Mouse (Mus musculus) layer of hippocampus, postnatal 14 days (tissue): ENCODE measurements at regions not wholly inside any gene's neighbourhood (a gene's known extent, or its start where the extent isn't known, plus 50 kb on each side); places are given as distances from the start of the nearest gene placed in this dataset.

ENCODE experiments used
- DNase-seq, 2 experiments: peaks; one replicate each; pipeline ENCODE4 v3.0.0; 2021 to 2022; ENCODE audit warnings: low spot score in 2 of 2, mixed read lengths in 1 of 2

DNA sequence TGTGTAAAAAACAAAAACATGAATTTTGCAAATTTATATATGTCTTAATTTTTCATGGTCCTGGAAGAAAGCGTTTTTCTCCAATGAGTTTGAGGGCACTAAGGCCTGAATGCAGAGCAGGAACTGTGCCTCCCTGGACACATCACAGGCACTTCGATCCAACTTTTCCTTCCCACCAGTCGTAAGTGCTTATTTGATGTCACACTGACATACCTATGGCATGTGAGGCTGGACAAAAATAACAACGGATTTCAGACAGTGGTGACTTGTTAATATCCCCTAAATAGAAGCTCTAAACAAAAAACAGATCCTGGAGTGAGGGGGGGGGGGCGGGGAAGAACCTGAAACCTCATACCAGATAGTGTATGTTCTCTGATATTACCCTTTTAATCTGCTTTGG is 1541.9 kb upstream of the Flrt2 start:
- no peak for DNase-seq

DNA sequence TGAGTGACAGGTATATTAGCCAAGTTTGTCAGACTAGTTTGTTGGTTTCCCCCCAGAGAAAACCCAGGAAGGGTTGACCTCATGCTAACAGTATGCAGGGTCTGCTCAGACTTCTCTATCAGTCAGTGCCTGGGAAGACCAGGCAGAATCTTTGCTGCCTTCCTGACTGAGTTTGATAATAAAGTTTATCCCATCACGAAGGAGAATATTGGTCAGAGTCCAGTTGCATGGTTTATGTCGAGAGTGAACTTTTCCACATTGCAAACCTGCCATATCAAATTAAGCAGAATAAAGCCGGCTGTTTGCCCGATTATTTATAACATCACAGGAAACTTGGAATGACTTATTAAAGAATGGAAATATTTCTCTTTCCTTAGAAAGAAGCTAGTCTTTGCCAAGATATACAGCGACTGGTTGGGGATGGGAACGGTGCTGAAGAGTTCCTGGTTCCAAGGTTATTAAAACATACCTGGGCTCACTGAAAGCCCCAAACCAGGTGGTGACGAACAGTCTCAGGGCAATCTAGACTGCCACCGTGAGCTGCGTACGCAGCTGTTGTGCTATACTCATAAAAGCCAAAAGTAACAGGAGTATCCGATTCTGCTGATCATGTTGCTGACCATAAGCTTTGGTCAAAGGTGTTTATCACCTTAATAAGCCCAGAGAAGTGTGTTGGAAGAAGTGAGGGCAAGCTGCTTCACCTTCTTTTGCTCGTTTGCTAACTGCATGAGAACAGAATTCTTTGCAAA is 1536.7 kb upstream of the Flrt2 start:
- no peak for DNase-seq

DNA sequence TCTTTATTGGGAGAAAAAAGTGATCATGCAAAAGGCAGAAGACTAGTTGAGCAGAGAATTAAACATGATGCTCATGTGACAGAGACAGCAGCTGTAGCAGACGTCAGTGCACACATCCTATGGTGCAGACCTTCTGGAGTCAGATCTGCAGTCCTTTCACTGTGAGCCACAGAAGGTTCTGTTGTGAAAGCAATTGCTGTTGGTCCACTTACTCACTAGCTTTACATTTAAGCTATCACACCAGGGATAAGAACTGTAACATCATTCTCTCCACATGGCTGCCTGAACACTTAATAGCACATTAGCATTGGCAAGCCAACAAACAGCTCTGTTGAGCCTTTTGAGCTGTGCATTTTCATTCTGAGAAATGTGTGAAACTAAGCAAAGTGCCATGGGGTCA is 1509.7 kb upstream of the Flrt2 start:
- peak in 1 of 2 experiments; percentile 1 for DNase-seq

GRCm38 (mm10) chr12:94190620-94191081 is 1501.4 kb upstream of the Flrt2 start:
- DNase-seq: peak in 1 of 2 experiments; percentile 3

GRCm38 (mm10) chr12:94217906-94218305 is 1474.1 kb upstream of the Flrt2 start:
- DNase-seq: no peak

GRCm38 (mm10) chr12:94229894-94230293 is 1462.1 kb upstream of the Flrt2 start:
- DNase-seq: no peak

- no peak for DNase-seq
Measured at GRCm38 (mm10) chr12:94245366-94245765, 1446.7 kb upstream of the Flrt2 start.

GRCm38 (mm10) chr12:94247362-94247761 is 1444.7 kb upstream of the Flrt2 start:
- no peak for DNase-seq

DNA sequence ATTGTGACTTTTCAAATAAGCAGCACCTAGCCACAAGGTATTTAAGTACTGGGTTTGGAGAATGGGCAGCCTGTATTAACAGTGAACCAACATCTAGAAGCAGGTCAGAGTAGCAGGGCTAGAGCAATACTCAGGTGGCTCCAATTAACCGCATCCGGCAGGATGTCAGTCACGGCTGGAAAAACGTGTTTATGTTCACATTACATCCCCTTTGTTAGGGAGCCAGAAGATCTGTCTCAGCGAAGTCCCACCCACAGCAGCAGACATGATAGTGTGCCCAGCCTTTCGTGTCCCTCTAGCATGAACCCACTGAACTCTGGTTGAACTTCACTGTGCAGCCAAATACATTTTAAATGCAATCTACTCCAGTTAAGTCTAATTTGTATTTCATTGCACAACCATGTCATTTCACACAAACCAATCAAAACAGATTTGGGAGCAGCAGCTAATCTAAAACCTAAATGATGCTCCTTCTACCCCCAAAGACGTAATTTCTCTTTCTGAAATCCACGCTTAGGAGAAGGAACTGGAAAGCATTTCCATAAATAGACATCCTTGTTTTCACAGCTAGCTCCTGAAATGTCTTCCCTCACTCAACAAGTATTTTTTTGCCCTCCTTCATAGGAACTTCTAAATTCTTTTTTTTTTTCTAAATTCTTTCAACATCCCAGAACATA is 1438.9 kb upstream of the Flrt2 start:
- no peak for DNase-seq

DNA sequence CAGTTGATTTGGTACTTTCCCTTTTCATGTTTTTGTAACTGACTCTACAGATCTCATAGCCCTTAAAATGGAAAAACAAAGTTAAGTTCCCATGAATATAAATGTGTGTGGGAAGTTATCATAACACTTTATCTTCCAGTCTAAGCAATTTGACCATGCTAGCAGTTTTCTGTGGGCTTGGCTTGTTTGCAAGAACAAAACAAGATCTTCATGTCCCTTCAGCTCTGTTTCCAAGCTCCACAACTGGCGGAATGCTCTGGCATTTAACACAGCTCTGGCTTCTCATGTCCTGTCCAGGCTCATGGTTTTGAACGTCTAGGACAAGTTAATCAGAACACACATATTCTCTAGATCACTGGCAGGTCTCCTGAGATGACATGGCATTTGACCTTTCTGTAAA is 1411.1 kb upstream of the Flrt2 start:
- peak in 1 of 2 experiments; percentile 1 for DNase-seq

DNA sequence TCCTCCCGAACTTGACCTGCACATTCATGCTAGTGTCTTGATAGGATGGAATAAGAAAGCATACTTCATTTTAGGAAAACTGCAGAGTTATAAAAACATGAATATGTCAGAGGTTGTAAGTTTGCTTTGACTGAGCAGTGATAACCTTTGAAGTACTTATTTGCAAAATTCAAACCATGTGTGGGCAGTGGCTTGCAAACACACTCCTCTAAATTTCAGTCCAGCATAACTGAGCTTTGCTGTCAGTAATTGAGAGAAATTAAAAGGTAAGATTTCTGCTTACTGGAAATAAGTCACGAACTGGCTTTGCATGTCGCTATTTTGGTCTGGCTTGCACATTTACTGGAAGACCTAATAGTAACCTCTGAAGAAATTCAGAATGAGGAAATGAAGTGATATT is 1409.1 kb upstream of the Flrt2 start:
- no peak for DNase-seq

DNA sequence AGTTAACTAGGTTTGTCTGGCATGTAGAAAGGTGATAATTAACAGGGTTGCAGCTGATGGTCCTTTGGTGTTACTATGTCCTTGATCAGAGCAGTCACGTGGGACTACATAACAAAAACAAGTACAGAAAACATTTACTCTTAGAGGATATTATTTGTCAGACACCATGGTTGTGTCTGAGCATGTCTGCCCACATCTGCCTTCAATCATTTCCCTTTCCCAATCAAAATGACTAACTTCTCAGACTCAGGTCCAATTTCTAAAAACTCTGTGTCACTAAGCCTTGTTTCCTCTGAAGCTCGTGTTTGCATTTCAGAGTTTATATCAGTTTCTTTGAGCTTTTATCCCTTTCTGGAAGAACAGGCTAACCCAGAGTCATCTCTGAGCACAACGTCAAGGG is 1408.5 kb upstream of the Flrt2 start:
- no peak for DNase-seq

DNA sequence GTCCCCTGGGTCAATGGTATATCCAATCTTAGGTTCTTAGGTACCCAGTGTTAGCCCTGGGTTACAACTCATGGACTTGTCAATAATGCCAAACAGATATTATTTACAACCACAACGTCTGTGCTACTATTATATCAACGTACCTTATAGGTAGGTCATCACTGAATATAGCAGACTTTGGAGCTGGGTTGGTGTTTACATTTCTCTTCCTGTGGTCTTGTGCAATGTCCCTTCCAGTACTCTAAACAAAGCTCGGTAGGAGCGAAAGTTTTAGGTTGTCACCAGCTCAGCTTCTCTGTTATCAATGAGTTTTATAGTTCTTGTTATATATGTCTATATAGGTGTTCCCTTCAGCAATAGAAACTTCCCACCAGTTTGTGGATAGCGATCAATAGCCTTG is 1394.2 kb upstream of the Flrt2 start:
- DNase-seq: no peak

DNA sequence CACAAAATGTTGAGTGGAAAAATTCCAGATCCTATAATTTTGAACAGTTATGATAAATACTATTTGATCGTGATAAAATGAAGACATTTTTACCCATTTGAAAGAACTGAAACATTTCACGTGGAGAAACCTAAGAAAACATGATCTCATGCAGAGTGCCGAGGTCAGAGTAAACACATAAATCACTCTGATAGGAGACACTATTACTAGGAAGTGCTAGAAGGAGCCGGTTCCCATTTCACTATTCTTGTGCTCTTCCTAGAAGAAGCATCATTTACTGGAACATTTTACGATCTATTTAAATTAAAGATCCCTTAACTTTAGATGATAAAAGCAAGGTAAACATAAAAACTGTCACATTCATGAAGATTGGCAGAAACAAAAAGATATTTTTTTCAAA is 1359.7 kb upstream of the Flrt2 start:
- DNase-seq: no peak

- no peak for DNase-seq
Measured at GRCm38 (mm10) chr12:94334671-94335070, 1357.4 kb upstream of the Flrt2 start.

DNA sequence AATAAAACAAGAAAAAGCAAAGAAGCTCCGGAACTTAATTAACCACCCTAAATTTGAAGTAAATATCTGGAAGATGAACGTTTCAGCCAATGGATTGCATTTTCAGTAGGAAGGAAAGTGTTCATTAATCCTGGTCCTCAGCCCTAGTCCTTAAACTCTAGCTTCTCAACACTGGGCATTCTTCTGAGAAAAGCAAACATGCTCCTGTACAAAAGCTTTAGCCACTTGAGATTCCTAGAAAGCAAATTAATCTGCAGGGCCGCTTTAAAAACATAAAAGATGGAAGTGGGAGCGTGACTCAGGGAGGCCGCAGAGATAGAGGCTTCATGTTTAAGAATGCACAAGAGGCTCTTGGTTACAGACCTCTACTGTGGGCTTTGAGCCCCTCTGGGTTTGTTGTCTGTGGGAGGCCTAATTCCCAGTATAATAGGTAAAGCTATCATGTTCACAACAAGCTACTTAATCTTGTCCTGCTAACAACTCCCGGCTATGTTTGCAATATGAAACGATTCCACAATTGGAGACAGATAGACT is 1342.3 kb upstream of the Flrt2 start:
- no peak for DNase-seq

DNA sequence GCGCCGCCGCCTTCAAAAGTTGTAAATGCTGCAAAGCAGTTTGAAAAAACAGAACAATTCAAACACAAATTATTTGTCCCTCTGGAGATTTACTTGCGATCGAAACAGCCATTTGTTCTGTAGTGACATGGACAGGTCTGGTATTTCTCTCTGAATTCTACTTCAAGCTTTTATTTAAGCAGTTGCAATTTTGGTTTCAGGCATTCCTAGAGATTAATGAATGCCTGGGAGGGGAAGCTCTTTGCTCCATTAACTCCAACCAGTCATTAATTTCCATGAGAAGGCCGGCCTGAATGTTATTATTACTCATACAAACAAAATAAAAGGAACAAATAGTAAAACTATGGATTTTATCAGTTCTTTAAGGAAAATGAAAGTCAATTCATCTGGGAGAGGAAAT is 1327.8 kb upstream of the Flrt2 start:
- DNase-seq: no peak

- no peak for DNase-seq
Measured at GRCm38 (mm10) chr12:94399991-94400390, 1292.0 kb upstream of the Flrt2 start.

GRCm38 (mm10) chr12:94420918-94421317 is 1271.1 kb upstream of the Flrt2 start:
- DNase-seq: no peak

- DNase-seq: no peak
Measured at GRCm38 (mm10) chr12:94421743-94422142, 1270.3 kb upstream of the Flrt2 start.

DNA sequence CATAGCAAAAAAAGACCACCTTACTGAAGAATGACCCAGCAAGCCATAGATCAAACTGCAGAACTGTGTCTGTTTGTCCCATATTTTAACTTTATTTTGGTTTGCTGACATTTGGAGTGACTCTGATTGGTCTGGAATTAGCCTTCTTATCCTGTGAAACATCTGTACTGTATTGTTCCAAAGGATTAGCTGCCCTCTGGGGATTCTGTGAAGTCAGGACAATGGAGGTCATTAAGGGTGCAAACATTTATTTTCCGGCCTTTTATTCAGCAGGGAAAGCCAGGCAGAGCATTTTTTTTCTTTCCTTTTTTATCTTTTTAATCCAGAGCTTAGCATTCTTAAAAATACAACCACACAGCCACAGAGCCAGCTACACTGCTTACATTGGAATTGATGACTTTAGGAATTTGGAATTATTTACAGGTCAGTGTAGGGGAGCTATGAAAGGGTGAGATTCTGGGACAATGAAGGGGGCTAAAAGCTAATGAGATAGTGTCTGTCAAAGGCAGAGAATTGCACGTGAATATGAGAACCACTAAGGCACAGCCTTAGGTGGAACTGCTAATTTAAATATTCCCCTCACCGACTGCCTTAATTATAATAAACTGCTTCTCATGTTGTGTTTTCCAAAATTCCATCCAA is 1267.6 kb upstream of the Flrt2 start:
- no peak for DNase-seq

DNA sequence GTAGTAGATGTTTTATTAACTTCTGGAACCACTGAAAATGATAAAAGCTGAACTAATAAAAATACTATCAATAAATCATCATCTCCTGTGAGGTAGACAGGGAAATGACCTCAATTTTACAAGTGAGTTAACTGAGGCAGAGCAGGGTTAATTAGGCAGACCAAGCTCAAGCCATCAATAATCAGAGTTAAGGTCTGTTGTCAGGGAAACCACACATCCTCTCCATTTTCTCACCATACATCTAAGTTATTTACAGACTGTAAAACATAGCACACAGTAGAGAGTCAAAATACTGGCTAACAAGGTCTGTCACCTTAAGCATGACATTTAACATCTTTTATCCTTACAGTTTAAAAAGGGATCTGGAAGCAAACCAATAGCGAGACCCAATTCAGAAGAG is 1242.5 kb upstream of the Flrt2 start:
- DNase-seq: no peak
